Mouse (Mus musculus) bone marrow macrophage, adult 2 months (primary cell): ENCODE measurements around the gene Glt8d2.

Experiments used
- CTCF ChIP-seq: IDR thresholded peaks from 2 replicates; pipeline ENCODE4 v1.5.1; 2012; ENCODE audit warnings: low read depth, mild to moderate bottlenecking, low read length, moderate library complexity
- POLR2A ChIP-seq: IDR thresholded peaks from 2 replicates; pipeline ENCODE4 v1.6.1; 2012; ENCODE audit warnings: mild to moderate bottlenecking, low read depth, low read length, borderline replicate concordance

DNA sequence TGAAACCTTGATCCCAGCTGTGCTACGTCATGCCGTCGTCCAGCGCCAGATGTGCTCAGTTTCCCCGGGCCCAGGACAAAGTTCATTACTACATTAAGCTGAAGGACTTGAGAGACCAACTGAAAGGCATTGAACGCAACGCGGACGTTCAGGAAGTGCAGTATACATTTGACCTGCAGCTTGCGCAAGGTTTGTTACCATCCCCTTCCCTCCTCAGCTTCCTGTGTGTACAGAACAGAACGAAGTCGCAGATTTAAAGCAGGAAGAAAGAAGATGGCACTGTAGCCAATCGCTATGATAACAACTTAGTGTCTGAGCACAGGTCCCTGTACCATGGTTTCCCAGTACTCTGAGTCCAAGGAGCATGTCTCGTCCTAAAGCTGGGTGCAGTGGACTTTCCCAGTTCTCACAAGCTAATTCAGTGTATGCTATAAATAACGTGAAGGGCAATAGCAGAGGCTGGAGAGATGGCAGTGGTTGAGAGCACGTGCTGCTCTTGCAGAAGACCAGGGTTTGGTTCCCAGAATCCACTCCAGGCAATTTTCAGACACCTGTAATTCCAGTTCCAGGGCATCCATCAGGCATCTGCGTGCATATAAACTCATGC is 43.1 kb downstream of the Glt8d2 start:
- TF ChIP-seq CTCF = no peak
- no peak for TF ChIP-seq POLR2A
